Mouse (Mus musculus) hindbrain, embryonic 11.5 days (tissue): ENCODE data around the gene Slc2a2. TPM values are rescaled to one million over a fixed set of nuclear protein-coding genes. Genes with fewer than 3 reads are reported as not detected.

ENCODE experiments used
- ATAC-seq: fragments of 200-750 bp; cut with Nextera tagmentation; 2 replicates; pipeline ENCODE4 v1.8.0; 2017; ENCODE audit warnings: mild to moderate bottlenecking, moderate TSS enrichment, moderate library complexity; ENCODE audit not compliant: low FRiP score
- DNase-seq: peaks from one replicate; pipeline ENCODE4 v3.0.0-alpha.2; 2015; ENCODE audit warnings: low spot score
- H3K27ac ChIP-seq: fragments of 300-500 bp; sonication (generic); 2 replicates; pipeline ENCODE4 v1.5.1; 2014; ENCODE audit warnings: mild to moderate bottlenecking, low read depth, low read length
- H3K27me3 ChIP-seq: fragments of 300-500 bp; sonication (generic); 2 replicates; pipeline ENCODE4 v1.6.1; 2014; ENCODE audit warnings: mild to moderate bottlenecking, low read length, moderate library complexity, mixed read lengths; ENCODE audit not compliant: control insufficient read depth, insufficient read depth
- H3K36me3 ChIP-seq: fragments of 300-500 bp; sonication (generic); 2 replicates; pipeline ENCODE4 v1.6.1; 2014; ENCODE audit warnings: mild to moderate bottlenecking, low read length, moderate library complexity, mixed read lengths; ENCODE audit not compliant: control insufficient read depth, insufficient read depth
- H3K4me1 ChIP-seq: fragments of 300-500 bp; sonication (generic); replicated peaks from 2 replicates; pipeline ENCODE4 v1.6.1; 2014; ENCODE audit warnings: low read length, mixed read lengths; ENCODE audit not compliant: control insufficient read depth, insufficient read depth
- H3K4me2 ChIP-seq: fragments of 300-500 bp; sonication (generic); replicated peaks from 2 replicates; pipeline ENCODE4 v1.6.1; 2014; ENCODE audit warnings: mild to moderate bottlenecking, low read depth, low read length
- H3K4me3 ChIP-seq: fragments of 300-500 bp; sonication (generic); 2 replicates; pipeline ENCODE4 v1.5.1; 2014; ENCODE audit warnings: low read depth, low read length
- H3K9ac ChIP-seq: fragments of 300-500 bp; sonication (generic); 2 replicates; pipeline ENCODE4 v1.6.1; 2014; ENCODE audit warnings: low read depth, low read length
- H3K9me3 ChIP-seq: fragments of 300-500 bp; sonication (generic); 2 replicates; pipeline ENCODE4 v1.6.1; 2016; ENCODE audit warnings: low read length; ENCODE audit not compliant: control insufficient read depth
- WGBS: fragments of 180-500 bp; shearing (Covaris S2); extraction: QIAGEN DNeasy Blood & Tissue Kit; methylation state at CpG from one replicate; pipeline ENCODE4 v1.1.7; 2014; 5-methylcytosine and 5-hydroxymethylcytosine counted together
- polyA plus RNA-seq: library from polyadenylated mRNA; unstranded; fragments of >200 nt; fragmentation: Nextera tagmentation; extraction: Ambion mirVana; gene quantifications from 2 replicates; pipeline ENCODE4 v1.2.1, GENCODE M21; 2014

Slc2a2 gene
- polyA plus RNA-seq, 1 experiment from 2014 or later, result 0.25 TPM

DNA sequence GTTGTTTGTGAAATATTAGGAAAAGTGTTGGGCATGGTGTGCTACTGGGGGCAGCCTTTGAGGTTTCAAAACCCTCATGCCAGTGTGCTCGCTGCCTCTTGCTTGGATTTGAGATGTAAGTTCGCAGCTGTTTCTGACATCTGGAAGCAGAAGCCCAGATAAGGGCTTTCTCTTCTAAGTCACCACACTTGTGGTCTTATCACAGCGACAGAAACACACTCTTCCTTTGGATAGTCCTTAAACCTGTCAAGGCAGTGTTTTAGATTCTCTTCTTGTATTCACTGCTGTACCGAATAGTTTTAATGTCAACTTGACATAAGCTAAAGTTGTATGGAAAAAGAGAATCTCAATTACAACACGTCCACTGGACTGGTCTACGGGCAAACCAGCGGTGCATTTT lies 77.7 kb downstream of the Slc2a2 start:
- 88% methylated on average over 7 of the region's 7 CpGs for WGBS
- H3K4me2 ChIP-seq, result no peak overlapping the region
- no peaks in the 10 kb centered on the region for H3K36me3 ChIP-seq
- ATAC-seq, result no peak
- H3K27ac ChIP-seq, result no peak overlapping the region
- no peak overlapping the region for H3K9ac ChIP-seq
- H3K4me3 ChIP-seq, result no peak overlapping the region
- no peak for DNase-seq
- no peaks in the 10 kb centered on the region for H3K4me1 ChIP-seq
- no peaks in the 10 kb centered on the region for H3K9me3 ChIP-seq
- H3K27me3 ChIP-seq, result no peaks in the 10 kb centered on the region

DNA sequence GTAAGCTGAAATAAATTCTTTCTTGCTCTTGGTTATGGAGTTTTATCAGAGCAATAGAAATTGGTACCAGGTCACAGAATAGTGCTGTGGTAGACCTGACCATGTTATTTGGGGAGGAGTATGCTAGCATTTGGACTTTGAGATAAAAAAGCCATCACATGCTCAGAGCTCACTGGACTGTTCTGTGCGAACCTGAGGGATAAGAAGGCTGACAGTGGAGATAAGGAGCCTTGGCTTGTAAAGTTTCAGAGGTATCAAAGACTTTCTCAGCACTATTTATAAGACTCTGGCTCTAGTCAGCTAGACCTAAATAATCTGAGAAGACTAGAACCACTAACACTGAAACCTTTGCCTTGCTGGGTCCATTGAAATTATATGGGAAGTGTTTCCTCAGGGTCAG lies 78.3 kb downstream of the Slc2a2 start:
- H3K4me3 ChIP-seq, result no peak overlapping the region
- no peak overlapping the region for H3K27ac ChIP-seq
- H3K27me3 ChIP-seq, result 0 out of 2 replicates have a peak, but pooled peaks cover 2% of the 10 kb centered on the region
- DNase-seq, result no peak
- H3K4me2 ChIP-seq, result no peak overlapping the region
- H3K9me3 ChIP-seq, result no peaks in the 10 kb centered on the region
- H3K9ac ChIP-seq, result no peak overlapping the region
- WGBS, result 93% methylated on average over 1 of the region's 1 CpGs
- no peak for ATAC-seq
- H3K36me3 ChIP-seq, result no peaks in the 10 kb centered on the region
- no peaks in the 10 kb centered on the region for H3K4me1 ChIP-seq

- Histone ChIP-seq H3K4me2 (no peak overlapping the region), H3K27ac (no peak overlapping the region), H3K4me3 (no peak overlapping the region), H3K27me3 (0 out of 2 replicates have a peak, but pooled peaks cover 2% of the 10 kb centered on the region), H3K9me3 (no peaks in the 10 kb centered on the region), H3K9ac (no peak overlapping the region), H3K4me1 (no peaks in the 10 kb centered on the region), H3K36me3 (no peaks in the 10 kb centered on the region)
- ATAC-seq, result no peak
- 80% methylated on average over 1 of the region's 1 CpGs for WGBS
- DNase-seq, result no peak
Observed at GRCm38 (mm10) chr3:28776491-28776890, 78.8 kb downstream of the Slc2a2 start.

GRCm38 (mm10) chr3:28780511-28780910 lies 82.8 kb downstream of the Slc2a2 start:
- no peaks in the 10 kb centered on the region for H3K4me1 ChIP-seq
- peak overlapping the region; percentile 98 for H3K4me2 ChIP-seq
- H3K9me3 ChIP-seq, result no peaks in the 10 kb centered on the region
- ATAC-seq (peak; percentile 37), DNase-seq (no peak)
- no peak overlapping the region for H3K9ac ChIP-seq
- H3K27me3 ChIP-seq, result 0 out of 2 replicates have a peak, but pooled peaks cover 2% of the 10 kb centered on the region
- no peaks in the 10 kb centered on the region for H3K36me3 ChIP-seq
- no peak overlapping the region for H3K27ac ChIP-seq
- WGBS, result 70% methylated on average over 9 of the region's 9 CpGs
- H3K4me3 ChIP-seq, result peak overlapping the region; percentile 79

Other genes with a start within 250 kb of the Slc2a2 start
- gene Eif5a2, start 83.4 kb downstream of the Slc2a2 start, polyA plus RNA-seq, result 18.2 and 23.2 TPM in 2 replicates
- 352 and 369 TPM in 2 replicates for gene Rpl22l1, start 107.5 kb downstream of the Slc2a2 start, polyA plus RNA-seq
- gene Gm1527, start 194.7 kb downstream of the Slc2a2 start, polyA plus RNA-seq, result not detected in 2 replicates